Mouse (Mus musculus) ES-Bruce4 (cell line): Measurements from ENCODE around the gene Acvr1b. TPM values are rescaled to one million over a fixed set of nuclear protein-coding genes. Genes with fewer than 3 reads are reported as not detected.

ENCODE experiments used
- H3K27ac ChIP-seq: 2 replicates; pipeline ENCODE4 v1.5.1; 2012; ENCODE audit warnings: low read length, inconsistent platforms; ENCODE audit not compliant: insufficient read depth
- H3K27me3 ChIP-seq: 2 replicates; pipeline ENCODE4 v1.6.1; 2012; ENCODE audit warnings: mild to moderate bottlenecking, low read length, inconsistent platforms; ENCODE audit not compliant: control insufficient read depth, poor library complexity, insufficient read depth, severe bottlenecking
- H3K36me3 ChIP-seq: 2 replicates; pipeline ENCODE4 v1.6.1; 2012; ENCODE audit warnings: inconsistent platforms, mild to moderate bottlenecking, low read length, moderate library complexity; ENCODE audit not compliant: control insufficient read depth, poor library complexity, insufficient read depth, severe bottlenecking
- H3K4me1 ChIP-seq: one replicate; pipeline ENCODE4 v1.8.1; 2011; ENCODE audit warnings: low read length; ENCODE audit not compliant: control insufficient read depth, insufficient read depth
- H3K4me3 ChIP-seq: 2 replicates; pipeline ENCODE4 v1.5.1; 2011; ENCODE audit warnings: low read depth, mild to moderate bottlenecking, low read length
- H3K9ac ChIP-seq: 2 replicates; pipeline ENCODE4 v1.6.1; 2012; ENCODE audit warnings: low read depth, mild to moderate bottlenecking, inconsistent platforms; ENCODE audit not compliant: poor library complexity, severe bottlenecking
- H3K9me3 ChIP-seq: replicated peaks from 2 replicates; pipeline ENCODE4 v1.6.1; 2012; ENCODE audit warnings: mild to moderate bottlenecking, low read length, inconsistent platforms; ENCODE audit not compliant: control insufficient read depth, poor library complexity, insufficient read depth, severe bottlenecking
- CTCF ChIP-seq: IDR thresholded peaks from one replicate; pipeline ENCODE4 v1.8.1; 2011; ENCODE audit warnings: low read depth, low read length
- EP300 ChIP-seq: IDR thresholded peaks from 2 replicates; pipeline ENCODE4 v1.6.1; 2011; ENCODE audit warnings: low read depth, low read length; ENCODE audit not compliant: insufficient read depth
- POLR2A ChIP-seq: IDR thresholded peaks from one replicate; pipeline ENCODE4 v1.8.1; 2011; ENCODE audit warnings: low read length; ENCODE audit not compliant: insufficient read depth
- polyA plus RNA-seq: library from polyadenylated mRNA; stranded (reverse); fragments of >200 nt; gene quantifications from 2 replicates; pipeline ENCODE4 v1.2.4, GENCODE M21; 2011; ENCODE audit warnings: low read depth; ENCODE audit not compliant: missing spikeins, insufficient read depth, insufficient read length

Gene Acvr1b
- polyA plus RNA-seq, 1 experiment = 27.7 TPM

- Histone ChIP-seq H3K27ac (no peak overlapping the region), H3K36me3 (no peaks in the 10 kb centered on the region), H3K4me3 (no peak overlapping the region), H3K9ac (no peak overlapping the region), H3K27me3 (no peaks in the 10 kb centered on the region), H3K4me1 (peaks cover 8% of the 10 kb centered on the region), H3K9me3 (no peaks in the 10 kb centered on the region)
- TF ChIP-seq CTCF (no peak), POLR2A (no peak), EP300 (no peak)
These were observed 42.4 kb upstream of the Acvr1b start for GRCm38 (mm10) chr15:101131498-101131897.

DNA sequence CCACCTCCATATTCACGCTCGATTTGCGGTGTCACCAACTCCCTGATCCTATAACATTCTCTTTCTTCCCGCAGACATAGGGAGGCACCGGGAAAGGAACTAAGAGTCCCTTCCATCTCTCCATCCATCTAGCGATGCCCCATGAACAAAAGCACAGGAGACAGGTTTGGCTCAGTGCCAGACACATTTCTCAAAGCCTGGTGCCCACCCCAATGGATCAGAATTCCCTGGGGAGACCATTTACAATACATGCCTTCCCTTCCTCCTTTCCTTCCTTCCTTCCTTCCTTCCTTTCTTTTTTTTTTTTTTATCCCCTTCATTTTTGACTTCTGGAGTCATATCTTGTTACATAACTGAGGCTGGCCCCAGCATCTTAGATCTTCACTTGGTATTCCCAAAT, 41.8 kb upstream of the Acvr1b start:
- no peaks in the 10 kb centered on the region for H3K27me3 ChIP-seq
- H3K9ac ChIP-seq = no peak overlapping the region
- peaks cover 8% of the 10 kb centered on the region for H3K4me1 ChIP-seq
- H3K4me3 ChIP-seq = no peak overlapping the region
- H3K36me3 ChIP-seq = no peaks in the 10 kb centered on the region
- no peaks in the 10 kb centered on the region for H3K9me3 ChIP-seq
- TF ChIP-seq POLR2A (no peak), CTCF (no peak), EP300 (no peak)
- no peak overlapping the region for H3K27ac ChIP-seq

DNA sequence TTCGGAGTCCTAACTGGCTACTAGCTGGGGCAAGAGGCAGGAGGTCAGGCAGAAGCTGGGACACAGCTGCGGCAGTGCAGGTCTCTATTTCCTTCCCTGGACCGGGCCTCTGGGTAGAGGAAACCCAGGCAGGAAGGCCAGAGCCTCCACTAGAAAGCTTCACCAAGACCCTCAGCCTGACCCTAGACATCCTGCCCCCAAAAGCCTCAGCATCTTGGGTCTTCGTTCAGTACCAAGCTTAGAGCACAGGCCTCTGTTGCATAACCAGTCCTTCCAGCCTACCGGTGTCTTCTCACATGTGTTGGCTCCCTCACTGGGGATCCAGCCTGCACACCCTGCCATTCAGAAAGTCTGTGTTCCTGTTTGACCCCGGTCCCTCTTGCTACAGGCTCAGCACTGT, 41.1 kb upstream of the Acvr1b start:
- H3K4me3 ChIP-seq = no peak overlapping the region
- TF ChIP-seq POLR2A (no peak), CTCF (no peak), EP300 (no peak)
- H3K36me3 ChIP-seq = no peaks in the 10 kb centered on the region
- peaks cover 8% of the 10 kb centered on the region for H3K4me1 ChIP-seq
- H3K9me3 ChIP-seq = no peaks in the 10 kb centered on the region
- H3K27ac ChIP-seq = no peak overlapping the region
- H3K9ac ChIP-seq = no peak overlapping the region
- no peaks in the 10 kb centered on the region for H3K27me3 ChIP-seq

- Histone ChIP-seq H3K36me3 (no peaks in the 10 kb centered on the region), H3K9ac (no peak overlapping the region), H3K27ac (no peak overlapping the region), H3K27me3 (no peaks in the 10 kb centered on the region), H3K4me3 (no peak overlapping the region), H3K9me3 (no peaks in the 10 kb centered on the region), H3K4me1 (peaks cover 8% of the 10 kb centered on the region)
- no peak for TF ChIP-seq CTCF
- no peak for TF ChIP-seq EP300
- TF ChIP-seq POLR2A = no peak
These were observed 39.7 kb upstream of the Acvr1b start for GRCm38 (mm10) chr15:101133993-101134704.

DNA sequence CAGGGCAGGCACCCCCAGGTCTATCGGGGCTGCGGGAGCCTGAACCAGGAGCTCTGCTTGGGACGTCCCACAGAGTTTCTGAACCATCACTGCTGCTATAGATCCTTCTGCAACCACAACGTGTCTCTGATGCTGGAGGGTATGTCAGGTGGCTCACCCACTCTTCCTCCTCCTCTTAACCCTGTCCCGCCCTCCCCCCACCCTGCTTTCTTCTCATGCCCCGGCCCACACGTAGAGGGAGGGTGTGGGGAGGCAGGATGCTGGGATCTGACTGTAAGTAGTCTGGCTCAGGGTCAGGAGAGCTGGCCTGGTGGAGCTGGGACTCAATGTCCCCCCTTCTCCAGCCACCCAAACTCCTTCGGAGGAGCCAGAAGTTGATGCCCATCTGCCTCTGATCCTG, 38.5 kb upstream of the Acvr1b start:
- Histone ChIP-seq H3K27me3 (no peaks in the 10 kb centered on the region), H3K9ac (no peak overlapping the region), H3K9me3 (no peaks in the 10 kb centered on the region), H3K4me3 (no peak overlapping the region), H3K4me1 (peaks cover 8% of the 10 kb centered on the region), H3K36me3 (no peaks in the 10 kb centered on the region), H3K27ac (no peak overlapping the region)
- TF ChIP-seq EP300 = no peak
- TF ChIP-seq CTCF = no peak
- no peak for TF ChIP-seq POLR2A

DNA sequence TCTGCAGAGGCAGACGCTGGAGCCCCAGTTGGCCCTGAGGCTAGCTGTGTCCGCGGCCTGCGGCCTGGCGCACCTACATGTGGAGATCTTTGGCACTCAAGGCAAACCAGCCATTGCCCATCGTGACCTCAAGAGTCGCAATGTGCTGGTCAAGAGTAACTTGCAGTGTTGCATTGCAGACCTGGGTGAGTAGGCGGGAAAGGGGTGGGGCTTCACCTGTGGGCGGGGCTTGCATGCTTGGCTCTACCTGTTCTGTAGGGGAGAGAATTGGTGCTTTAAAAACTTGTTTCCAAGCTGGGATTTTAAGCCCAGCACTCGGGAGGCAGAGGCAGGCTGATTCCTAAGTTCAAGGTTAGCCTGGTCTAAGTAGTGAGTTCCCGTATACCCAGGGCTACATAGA, 36.4 kb upstream of the Acvr1b start:
- peaks cover 8% of the 10 kb centered on the region for H3K4me1 ChIP-seq
- no peak overlapping the region for H3K27ac ChIP-seq
- no peaks in the 10 kb centered on the region for H3K27me3 ChIP-seq
- TF ChIP-seq EP300 (no peak), POLR2A (no peak), CTCF (no peak)
- peak overlapping the region; percentile 4; the same call in 1 of the 2 replicates for H3K4me3 ChIP-seq
- no peaks in the 10 kb centered on the region for H3K36me3 ChIP-seq
- H3K9ac ChIP-seq = no peak overlapping the region
- no peaks in the 10 kb centered on the region for H3K9me3 ChIP-seq
